Mouse (Mus musculus): ENCODE results near the gene Nes.

Gene Nes

GRCm38 (mm10) chr3:88023192-88024074 is 52.6 kb downstream of the Nes start:
- peak; percentile 21 for DNase-seq

DNA sequence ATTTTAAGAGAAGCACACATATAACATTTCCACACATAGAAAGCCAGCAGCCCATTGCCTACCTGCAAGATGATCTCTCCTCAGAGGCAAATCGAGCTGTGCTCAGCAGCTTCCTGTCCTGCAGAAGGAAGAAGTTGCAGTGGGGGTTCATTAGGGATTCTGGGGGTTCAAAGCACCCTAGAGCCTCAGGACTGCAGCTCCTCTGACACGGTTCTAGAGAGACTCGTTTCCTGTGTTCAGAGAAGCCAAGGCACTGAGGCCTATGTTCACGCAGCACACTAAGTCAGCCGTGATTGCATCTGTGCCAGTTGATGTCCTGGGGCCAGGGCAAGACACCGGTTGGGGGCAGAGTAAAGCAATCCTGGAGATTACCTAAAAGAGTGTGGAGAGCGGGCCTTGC is 55.9 kb downstream of the Nes start:
- DNase-seq: no peak

GRCm38 (mm10) chr3:88027434-88028186 is 56.7 kb downstream of the Nes start, which contains the start of gene Hapln2:
Gene Hapln2 (minus strand): TSS chr3:88027583.
- no peak for DNase-seq
